Mouse (Mus musculus): ENCODE measurements around the gene Svbp. TPM values are rescaled to one million over a fixed set of nuclear protein-coding genes. Genes with fewer than 3 reads are reported as not detected.
A peak's percentile ranks its signal among the peaks of the same experiment; 100 is the strongest.

Gene Svbp
- polyA plus RNA-seq (2011; ENCODE audit: insufficient read depth, insufficient read length, low read depth, missing spikeins): 34.2 and 39.1 TPM in 2 replicates

DNA sequence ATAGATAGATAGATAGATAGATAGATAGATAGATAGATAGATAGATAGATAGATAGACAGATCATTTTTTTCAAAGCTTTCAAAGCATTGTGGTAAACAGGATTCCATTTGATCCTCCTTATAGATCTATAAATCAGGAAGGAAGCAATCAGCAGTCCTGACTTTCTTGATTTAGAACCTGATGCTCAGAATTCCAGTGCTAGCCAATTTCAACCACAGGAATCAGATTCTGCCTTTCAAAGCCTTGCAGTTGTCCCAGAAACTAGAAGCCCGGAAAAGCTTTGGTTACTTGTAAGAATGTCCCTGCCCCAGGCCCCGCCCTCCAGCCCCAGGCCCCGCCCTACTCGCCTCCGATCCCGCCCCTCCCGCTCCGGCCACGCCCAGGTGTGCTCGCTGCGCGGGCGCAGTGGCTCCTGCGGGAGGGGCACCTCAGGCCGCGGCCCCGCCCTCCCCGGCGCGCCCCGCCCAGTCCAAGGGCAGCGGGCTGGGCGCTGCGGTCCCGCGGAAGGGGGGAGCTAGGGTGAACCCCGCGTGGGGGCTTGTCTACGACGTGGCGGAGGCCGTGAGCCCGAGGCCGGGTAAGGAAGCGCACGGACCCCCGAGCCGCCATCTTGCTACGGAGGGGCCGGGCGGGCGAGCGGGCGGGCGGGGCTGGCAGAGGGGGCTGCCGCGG is at the start of gene Svbp:
TSS of gene Svbp (plus strand) at position 398 of the 673 bp plus-strand sequence.
- Histone ChIP-seq H3K9ac (ENCODE audit: low read depth, poor library complexity, severe bottlenecking) (peak within 1 kb of the TSS; percentile 93), H3K27me3 (ENCODE audit: control insufficient read depth, insufficient read depth, low read length, poor library complexity, severe bottlenecking) (no peaks in the 10 kb centered on the region), H3K4me3 (ENCODE audit: low read depth, low read length) (peak within 1 kb of the TSS; percentile 90), H3K36me3 (ENCODE audit: control insufficient read depth, insufficient read depth, low read length, poor library complexity, severe bottlenecking) (no peaks in the 10 kb centered on the region), H3K27ac (ENCODE audit: insufficient read depth, low read length) (no peak within 1 kb of the TSS), H3K9me3 (replicated peaks; ENCODE audit: control insufficient read depth, insufficient read depth, low read length, poor library complexity, severe bottlenecking) (no peaks in the 10 kb centered on the region), H3K4me1 (ENCODE audit: control insufficient read depth, insufficient read depth, low read length) (no peaks in the 10 kb centered on the region)
- TF ChIP-seq POLR2A (IDR thresholded peaks at IDR 0.05; ENCODE audit: insufficient read depth, low read length) (no peak), CTCF (IDR thresholded peaks at IDR 0.05; ENCODE audit: low read depth, low read length) (no peak)

DNA sequence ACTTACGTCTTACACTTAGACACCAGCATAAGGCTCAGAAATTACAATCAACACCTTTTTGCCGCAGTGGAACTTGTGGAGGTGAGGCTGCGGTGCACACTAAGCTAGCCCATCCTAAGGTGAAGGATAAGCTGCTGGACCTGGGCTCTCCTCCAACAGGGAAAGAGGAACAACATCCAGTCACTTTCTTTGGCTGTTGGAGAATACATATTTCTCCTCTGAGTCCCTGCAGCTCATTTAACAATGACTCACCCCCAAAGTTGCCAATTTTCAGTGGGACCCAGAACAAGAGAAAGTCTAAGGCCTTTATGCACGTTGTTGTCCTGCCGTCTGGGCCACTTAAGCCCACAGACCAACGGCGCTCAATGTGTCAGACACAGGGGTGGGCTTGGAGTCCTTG is 48.3 kb upstream of the Svbp start:
- no peak overlapping the region for H3K9ac ChIP-seq (ENCODE audit: low read depth, poor library complexity, severe bottlenecking)

DNA sequence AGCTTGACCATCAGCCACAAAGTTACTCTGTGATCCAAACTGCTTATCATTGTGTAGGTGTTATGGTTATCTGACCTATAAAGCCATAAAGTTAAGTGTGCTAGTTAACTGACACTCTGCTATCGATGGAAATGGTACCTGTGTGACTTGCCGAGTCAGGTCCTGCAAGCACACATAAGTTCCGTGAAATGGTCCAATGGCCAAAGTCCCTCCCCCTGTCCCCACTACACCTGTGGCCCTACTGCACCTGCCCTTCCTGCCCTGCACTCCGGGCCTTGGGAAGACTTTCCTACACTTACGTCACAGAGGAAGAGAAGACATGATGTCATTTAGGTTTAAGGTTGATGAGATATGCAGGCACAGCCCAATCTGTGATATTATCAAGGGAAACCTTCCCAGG is 47.8 kb upstream of the Svbp start:
- no peaks in the 10 kb centered on the region for H3K9me3 ChIP-seq (replicated peaks; ENCODE audit: control insufficient read depth, insufficient read depth, low read length, poor library complexity, severe bottlenecking)
- no peaks in the 10 kb centered on the region for H3K36me3 ChIP-seq (ENCODE audit: control insufficient read depth, insufficient read depth, low read length, poor library complexity, severe bottlenecking)
- H3K4me1 ChIP-seq (ENCODE audit: control insufficient read depth, insufficient read depth, low read length): no peaks in the 10 kb centered on the region
- no peaks in the 10 kb centered on the region for H3K27me3 ChIP-seq (ENCODE audit: control insufficient read depth, insufficient read depth, low read length, poor library complexity, severe bottlenecking)
- H3K9ac ChIP-seq (ENCODE audit: low read depth, poor library complexity, severe bottlenecking): no peak overlapping the region
- TF ChIP-seq EP300 (IDR thresholded peaks at IDR 0.05; ENCODE audit: insufficient read depth, low read depth, low read length) (no peak), CTCF (IDR thresholded peaks at IDR 0.05; ENCODE audit: low read depth, low read length) (no peak)
- H3K4me3 ChIP-seq (ENCODE audit: low read depth, low read length): no peak overlapping the region
- H3K27ac ChIP-seq (ENCODE audit: insufficient read depth, low read length): no peak overlapping the region

More for the DNA sequence above, 48.3 kb upstream of the Svbp start:
- no peaks in the 10 kb centered on the region for H3K27me3 ChIP-seq (ENCODE audit: control insufficient read depth, insufficient read depth, low read length, poor library complexity, severe bottlenecking)
- no peak for TF ChIP-seq EP300 (IDR thresholded peaks at IDR 0.05; ENCODE audit: insufficient read depth, low read depth, low read length)
- no peak for TF ChIP-seq CTCF (IDR thresholded peaks at IDR 0.05; ENCODE audit: low read depth, low read length)
- TF ChIP-seq POLR2A (IDR thresholded peaks at IDR 0.05; ENCODE audit: insufficient read depth, low read length): no peak
- H3K4me3 ChIP-seq (ENCODE audit: low read depth, low read length): no peak overlapping the region
- no peaks in the 10 kb centered on the region for H3K36me3 ChIP-seq (ENCODE audit: control insufficient read depth, insufficient read depth, low read length, poor library complexity, severe bottlenecking)
- H3K9me3 ChIP-seq (replicated peaks; ENCODE audit: control insufficient read depth, insufficient read depth, low read length, poor library complexity, severe bottlenecking): no peaks in the 10 kb centered on the region
- H3K27ac ChIP-seq (ENCODE audit: insufficient read depth, low read length): no peak overlapping the region
- no peaks in the 10 kb centered on the region for H3K4me1 ChIP-seq (ENCODE audit: control insufficient read depth, insufficient read depth, low read length)

DNA sequence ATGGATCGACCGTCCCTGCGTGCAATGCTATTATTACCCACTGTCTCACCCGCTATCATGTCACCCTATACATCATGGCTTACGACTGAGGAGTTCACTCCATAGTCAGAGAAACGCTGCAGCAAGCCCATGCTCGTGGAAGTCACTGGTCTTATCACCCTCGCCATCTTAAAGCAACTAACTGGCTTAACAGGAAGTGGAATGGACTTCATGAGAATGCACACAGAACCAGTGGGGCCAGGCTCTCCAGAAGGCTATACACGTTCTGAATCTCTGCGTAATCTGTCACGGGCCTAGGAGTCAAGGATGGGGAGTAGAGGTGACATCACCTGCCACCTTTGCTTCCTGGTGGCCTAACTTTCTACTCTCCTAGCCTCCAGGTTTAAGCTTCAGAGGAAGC is 46.4 kb upstream of the Svbp start:
- Histone ChIP-seq H3K36me3 (ENCODE audit: control insufficient read depth, insufficient read depth, low read length, poor library complexity, severe bottlenecking) (no peaks in the 10 kb centered on the region), H3K27ac (ENCODE audit: insufficient read depth, low read length) (no peak overlapping the region), H3K9me3 (replicated peaks; ENCODE audit: control insufficient read depth, insufficient read depth, low read length, poor library complexity, severe bottlenecking) (no peaks in the 10 kb centered on the region), H3K4me3 (ENCODE audit: low read depth, low read length) (no peak overlapping the region), H3K27me3 (ENCODE audit: control insufficient read depth, insufficient read depth, low read length, poor library complexity, severe bottlenecking) (no peaks in the 10 kb centered on the region), H3K9ac (ENCODE audit: low read depth, poor library complexity, severe bottlenecking) (no peak overlapping the region), H3K4me1 (ENCODE audit: control insufficient read depth, insufficient read depth, low read length) (no peaks in the 10 kb centered on the region)
- TF ChIP-seq POLR2A (IDR thresholded peaks at IDR 0.05; ENCODE audit: insufficient read depth, low read length): no peak

DNA sequence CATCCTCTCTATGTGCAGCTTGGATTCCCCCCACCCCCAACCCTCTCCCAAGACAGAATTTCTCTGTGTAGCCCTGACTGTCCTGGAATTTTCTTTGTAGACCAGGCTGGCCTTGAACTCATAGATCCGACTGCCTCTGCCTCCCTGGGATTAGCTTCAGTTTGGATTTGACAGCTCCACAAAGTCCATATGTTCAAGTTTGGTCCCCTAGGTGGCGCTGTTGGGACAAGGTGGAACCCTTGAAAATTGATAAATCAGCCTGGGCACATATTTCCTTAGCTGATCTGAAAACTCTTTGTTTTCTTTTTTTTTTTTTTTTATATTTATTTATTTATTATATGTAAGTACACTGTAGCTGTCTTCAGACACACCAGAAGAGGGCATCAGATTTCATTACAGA is 37.9 kb upstream of the Svbp start:
- H3K36me3 ChIP-seq (ENCODE audit: control insufficient read depth, insufficient read depth, low read length, poor library complexity, severe bottlenecking): no peaks in the 10 kb centered on the region
- no peak overlapping the region for H3K9ac ChIP-seq (ENCODE audit: low read depth, poor library complexity, severe bottlenecking)
- TF ChIP-seq POLR2A (IDR thresholded peaks at IDR 0.05; ENCODE audit: insufficient read depth, low read length) (no peak), CTCF (IDR thresholded peaks at IDR 0.05; ENCODE audit: low read depth, low read length) (peak; percentile 28)
- H3K4me3 ChIP-seq (ENCODE audit: low read depth, low read length): no peak overlapping the region
- no peaks in the 10 kb centered on the region for H3K4me1 ChIP-seq (ENCODE audit: control insufficient read depth, insufficient read depth, low read length)
- no peaks in the 10 kb centered on the region for H3K9me3 ChIP-seq (replicated peaks; ENCODE audit: control insufficient read depth, insufficient read depth, low read length, poor library complexity, severe bottlenecking)
- no peak overlapping the region for H3K27ac ChIP-seq (ENCODE audit: insufficient read depth, low read length)
- no peaks in the 10 kb centered on the region for H3K27me3 ChIP-seq (ENCODE audit: control insufficient read depth, insufficient read depth, low read length, poor library complexity, severe bottlenecking)

DNA sequence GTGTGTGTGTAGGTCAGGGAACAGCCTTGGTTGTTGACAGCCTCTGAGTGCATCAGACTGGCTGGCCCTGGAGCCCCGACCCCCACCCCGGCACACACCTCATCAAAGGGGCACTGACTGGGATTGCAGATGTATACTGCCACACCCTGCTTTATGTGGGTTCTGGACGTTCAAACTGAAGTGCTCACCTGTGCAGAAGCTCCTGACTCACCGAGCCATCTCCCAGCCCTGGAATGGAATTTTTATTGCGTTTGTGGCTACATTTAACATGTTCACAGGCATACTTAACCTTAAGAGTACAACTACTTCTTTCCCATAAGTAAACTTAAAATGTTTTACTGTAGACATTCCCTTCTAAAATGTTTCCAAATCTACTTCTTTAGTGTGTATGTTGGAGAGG is 37.2 kb upstream of the Svbp start:
- Histone ChIP-seq H3K27me3 (ENCODE audit: control insufficient read depth, insufficient read depth, low read length, poor library complexity, severe bottlenecking) (no peaks in the 10 kb centered on the region), H3K4me1 (ENCODE audit: control insufficient read depth, insufficient read depth, low read length) (no peaks in the 10 kb centered on the region), H3K4me3 (ENCODE audit: low read depth, low read length) (no peak overlapping the region), H3K27ac (ENCODE audit: insufficient read depth, low read length) (no peak overlapping the region), H3K9me3 (replicated peaks; ENCODE audit: control insufficient read depth, insufficient read depth, low read length, poor library complexity, severe bottlenecking) (no peaks in the 10 kb centered on the region), H3K9ac (ENCODE audit: low read depth, poor library complexity, severe bottlenecking) (no peak overlapping the region), H3K36me3 (ENCODE audit: control insufficient read depth, insufficient read depth, low read length, poor library complexity, severe bottlenecking) (no peaks in the 10 kb centered on the region)
- no peak for TF ChIP-seq EP300 (IDR thresholded peaks at IDR 0.05; ENCODE audit: insufficient read depth, low read depth, low read length)
- TF ChIP-seq CTCF (IDR thresholded peaks at IDR 0.05; ENCODE audit: low read depth, low read length): no peak
- TF ChIP-seq POLR2A (IDR thresholded peaks at IDR 0.05; ENCODE audit: insufficient read depth, low read length): no peak

Measured in ES-Bruce4 (cell line).